Mouse (Mus musculus) ES-Bruce4 (cell line): ENCODE results near the gene Sh3tc1.

Experiments used
- CTCF ChIP-seq: IDR thresholded peaks from one replicate; pipeline ENCODE4 v1.8.1; 2011; ENCODE audit warnings: low read depth, low read length
- EP300 ChIP-seq: IDR thresholded peaks from 2 replicates; pipeline ENCODE4 v1.6.1; 2011; ENCODE audit warnings: low read depth, low read length; ENCODE audit not compliant: insufficient read depth
- POLR2A ChIP-seq: IDR thresholded peaks from one replicate; pipeline ENCODE4 v1.8.1; 2011; ENCODE audit warnings: low read length; ENCODE audit not compliant: insufficient read depth

DNA sequence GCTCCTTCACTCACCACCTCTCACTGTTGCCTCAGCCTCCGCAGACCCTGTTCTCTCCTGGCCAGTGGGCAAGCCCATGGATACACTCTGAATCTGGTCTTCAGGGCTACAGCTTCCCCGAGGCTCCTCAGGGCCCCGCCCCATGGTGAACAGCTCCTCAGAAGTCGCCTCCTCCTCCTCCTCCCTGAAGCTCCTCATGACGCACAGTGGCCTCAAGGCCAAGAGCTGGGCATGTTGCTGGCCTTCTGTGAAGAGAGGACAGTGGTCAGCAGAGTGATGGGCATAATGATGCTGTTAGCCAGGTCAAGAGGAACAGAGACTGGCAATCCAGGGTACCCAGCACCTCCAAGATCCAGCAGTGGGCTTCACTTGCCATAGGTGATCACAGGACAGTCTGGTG is 15.9 kb downstream of the Sh3tc1 start:
- TF ChIP-seq POLR2A (no peak), CTCF (no peak), EP300 (no peak)
